Mouse (Mus musculus) testis, adult 2 months (tissue): ENCODE data around the gene Mfsd6. TPM values are rescaled to one million over a fixed set of nuclear protein-coding genes. Genes with fewer than 3 reads are reported as not detected.

Experiments used
- H3K27ac ChIP-seq: fragments of 200-500 bp; 2 replicates; pipeline ENCODE4 v1.5.1; 2012; ENCODE audit warnings: low read depth, low read length; ENCODE audit not compliant: control insufficient read depth, insufficient read depth
- H3K27me3 ChIP-seq: fragments of 200-500 bp; 2 replicates; pipeline ENCODE4 v1.6.1; 2012; ENCODE audit warnings: mild to moderate bottlenecking, low read length, moderate library complexity; ENCODE audit not compliant: control insufficient read depth, insufficient read depth
- H3K36me3 ChIP-seq: fragments of 200-500 bp; 2 replicates; pipeline ENCODE4 v1.6.1; 2012; ENCODE audit warnings: mild to moderate bottlenecking, low read length; ENCODE audit not compliant: control insufficient read depth, insufficient read depth
- H3K4me1 ChIP-seq: fragments of 200-500 bp; 2 replicates; pipeline ENCODE4 v1.6.1; 2012; ENCODE audit warnings: low read length; ENCODE audit not compliant: control insufficient read depth, insufficient read depth
- H3K4me3 ChIP-seq: fragments of 200-500 bp; 2 replicates; pipeline ENCODE4 v1.5.1; 2012; ENCODE audit warnings: low read depth, mild to moderate bottlenecking, low read length, moderate library complexity, mixed read lengths; ENCODE audit not compliant: control insufficient read depth
- CTCF ChIP-seq: fragments of 200-500 bp; IDR thresholded peaks from 2 replicates; pipeline ENCODE4 v1.5.1; 2012; ENCODE audit warnings: low read depth, mild to moderate bottlenecking, inconsistent platforms, low read length, moderate library complexity; ENCODE audit not compliant: control insufficient read depth, insufficient read depth, insufficient replicate concordance
- POLR2A ChIP-seq: fragments of 200-500 bp; IDR thresholded peaks from 2 replicates; pipeline ENCODE4 v1.6.1; 2012; ENCODE audit warnings: low read depth, mild to moderate bottlenecking, inconsistent platforms, low read length, moderate library complexity; ENCODE audit not compliant: control insufficient read depth
- polyA plus RNA-seq: library from polyadenylated mRNA; depleted of rRNA; stranded (reverse); fragments of >200 nt; gene quantifications from 2 replicates; pipeline ENCODE4 v1.2.3, GENCODE M21; 2012

The Mfsd6 gene
- polyA plus RNA-seq, 1 experiment, result 3.6 TPM

DNA sequence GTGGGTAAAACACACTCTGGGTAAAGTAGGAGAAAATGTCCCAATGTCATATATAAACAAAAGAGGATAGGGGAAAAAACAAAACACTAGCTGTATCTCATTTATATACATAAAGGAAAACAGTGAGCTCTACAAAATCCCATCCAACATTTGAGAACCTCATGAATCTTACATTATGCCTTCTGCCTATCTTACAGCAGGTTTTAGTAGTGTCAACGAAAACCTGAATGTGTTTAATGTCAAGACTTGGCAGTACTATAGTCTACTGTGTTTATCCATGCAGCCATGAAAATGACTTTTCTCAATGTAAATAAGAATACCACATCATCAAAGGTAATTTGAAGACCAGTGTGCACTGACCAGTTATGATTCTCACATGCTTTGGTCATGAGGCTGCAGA lies 57.3 kb downstream of the Mfsd6 start:
- no peak overlapping the region for H3K4me3 ChIP-seq
- H3K27me3 ChIP-seq, result no peaks in the 10 kb centered on the region
- no peaks in the 10 kb centered on the region for H3K36me3 ChIP-seq
- no peaks in the 10 kb centered on the region for H3K4me1 ChIP-seq
- H3K27ac ChIP-seq, result no peak overlapping the region
- no peak for TF ChIP-seq CTCF
- TF ChIP-seq POLR2A, result no peak

DNA sequence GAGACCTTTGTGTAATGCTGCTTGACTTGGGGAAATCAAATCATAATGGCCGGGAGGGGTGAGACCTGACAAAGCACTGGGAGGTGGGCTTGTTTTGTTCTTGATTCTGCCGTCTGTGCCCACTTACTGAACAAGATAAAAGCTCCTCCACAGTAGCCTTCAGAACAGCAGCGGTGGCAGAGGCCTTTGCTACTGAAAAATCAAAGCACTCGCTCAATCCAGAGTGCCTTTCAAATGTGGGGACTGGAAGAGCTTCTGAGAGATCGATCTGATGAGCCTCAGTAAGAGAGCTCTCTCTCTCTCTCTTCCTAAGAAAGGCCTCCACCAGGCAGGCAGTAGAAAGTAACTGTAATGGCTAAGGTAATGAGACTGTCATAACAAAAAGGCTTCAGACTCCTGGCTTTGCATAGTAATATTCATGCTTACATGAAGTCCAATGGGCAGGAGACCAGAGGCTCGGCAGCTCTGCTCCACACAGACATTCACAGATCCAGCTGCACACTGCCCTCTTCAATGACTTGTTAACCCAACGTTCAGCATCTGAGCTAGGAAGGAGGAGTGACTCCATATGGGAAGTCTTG lies 58.4 kb downstream of the Mfsd6 start:
- no peak for TF ChIP-seq CTCF
- TF ChIP-seq POLR2A, result no peak
- no peak overlapping the region for H3K27ac ChIP-seq
- H3K27me3 ChIP-seq, result no peaks in the 10 kb centered on the region
- H3K4me1 ChIP-seq, result no peaks in the 10 kb centered on the region
- no peak overlapping the region for H3K4me3 ChIP-seq
- no peaks in the 10 kb centered on the region for H3K36me3 ChIP-seq

DNA sequence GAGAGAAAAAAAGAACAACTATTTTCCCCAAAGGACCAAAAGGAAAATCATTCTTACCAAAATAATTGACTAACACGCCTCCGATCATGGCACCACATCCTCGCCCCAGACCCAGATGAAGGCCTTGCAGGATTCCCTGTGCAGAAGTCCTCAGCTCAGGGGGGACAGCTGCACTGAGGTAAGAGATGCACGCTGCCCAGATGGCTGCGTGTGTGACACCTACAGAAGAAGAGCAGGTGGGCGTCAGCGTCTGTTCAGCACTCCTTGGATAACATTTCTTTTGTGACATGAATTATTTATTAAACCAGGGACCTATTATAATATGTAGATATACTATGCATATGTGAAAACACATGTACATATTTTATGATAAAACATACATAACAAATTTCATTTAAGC lies 64.0 kb downstream of the Mfsd6 start:
- Histone ChIP-seq H3K27ac (no peak overlapping the region), H3K27me3 (no peaks in the 10 kb centered on the region), H3K4me1 (0 out of 2 replicates have a peak, but pooled peaks cover 2% of the 10 kb centered on the region), H3K36me3 (no peaks in the 10 kb centered on the region), H3K4me3 (no peak overlapping the region)
- TF ChIP-seq POLR2A, result no peak
- TF ChIP-seq CTCF, result no peak

DNA sequence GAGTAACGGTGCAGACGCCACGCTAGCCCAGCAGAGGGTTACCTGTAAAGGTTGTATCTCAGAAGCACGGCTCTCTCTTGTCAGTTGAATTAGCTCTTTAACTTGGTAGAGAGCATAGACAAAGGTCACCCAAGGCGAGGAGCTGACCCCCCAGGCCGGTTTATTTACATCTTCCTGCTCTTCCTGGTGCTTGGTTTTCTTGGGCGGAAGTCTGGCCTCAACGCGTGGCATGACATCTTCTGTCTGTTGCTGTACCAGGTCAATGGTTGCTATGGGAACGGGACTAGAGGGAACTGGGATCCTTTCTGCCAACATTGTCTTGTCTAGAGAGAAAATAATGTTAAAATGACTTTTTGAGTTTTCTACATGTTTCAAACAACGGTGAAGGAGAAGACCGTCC lies 66.5 kb downstream of the Mfsd6 start:
- TF ChIP-seq POLR2A (no peak), CTCF (no peak)

DNA sequence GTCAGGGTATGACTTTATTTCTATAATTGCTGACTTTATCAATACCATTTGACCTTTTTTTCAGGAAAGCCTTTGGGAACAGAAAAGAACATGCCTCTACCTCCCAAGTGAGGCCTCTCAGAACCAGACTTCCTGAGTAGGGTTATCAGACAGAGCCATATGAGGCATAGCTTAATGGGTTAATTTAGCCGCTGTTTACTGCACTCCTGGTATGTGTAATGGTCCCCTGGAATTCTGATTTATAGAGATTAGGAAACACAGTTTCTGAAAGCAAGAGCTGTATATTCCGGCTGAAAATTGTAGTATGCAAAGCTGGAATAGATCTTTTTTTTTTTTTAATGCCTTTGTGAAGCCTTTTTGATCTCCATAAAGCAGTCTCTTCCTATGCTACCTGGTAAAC lies 67.0 kb downstream of the Mfsd6 start:
- Histone ChIP-seq H3K4me1 (0 out of 2 replicates have a peak, but pooled peaks cover 2% of the 10 kb centered on the region), H3K36me3 (no peaks in the 10 kb centered on the region), H3K27me3 (no peaks in the 10 kb centered on the region), H3K27ac (no peak overlapping the region), H3K4me3 (no peak overlapping the region)
- TF ChIP-seq POLR2A (no peak), CTCF (no peak)

More for the DNA sequence above, 66.5 kb downstream of the Mfsd6 start:
- no peaks in the 10 kb centered on the region for H3K36me3 ChIP-seq
- 0 out of 2 replicates have a peak, but pooled peaks cover 2% of the 10 kb centered on the region for H3K4me1 ChIP-seq
- no peak overlapping the region for H3K27ac ChIP-seq
- no peaks in the 10 kb centered on the region for H3K27me3 ChIP-seq
- no peak overlapping the region for H3K4me3 ChIP-seq

DNA sequence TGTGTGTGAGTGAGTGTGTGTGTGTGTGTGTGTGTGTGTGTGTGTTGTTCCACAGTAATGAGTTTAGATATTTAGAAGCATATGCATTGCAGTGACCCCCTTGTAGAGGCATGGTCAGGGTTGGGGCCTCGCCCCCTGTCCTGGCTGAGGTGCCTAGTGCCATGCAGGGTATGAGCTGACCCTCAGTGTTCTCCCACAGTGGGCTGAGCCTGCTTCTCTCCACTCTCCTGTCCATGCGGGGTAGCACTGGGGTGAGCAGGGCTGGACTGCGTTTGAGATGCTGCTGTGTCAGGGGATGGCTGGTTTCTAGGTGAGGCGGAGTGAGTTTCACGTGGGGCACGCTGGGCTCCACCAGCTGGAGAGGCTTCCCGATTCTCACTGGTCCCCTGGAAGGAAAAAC lies 69.1 kb downstream of the Mfsd6 start:
- Histone ChIP-seq H3K27ac (no peak overlapping the region), H3K36me3 (no peaks in the 10 kb centered on the region), H3K27me3 (no peaks in the 10 kb centered on the region), H3K4me3 (no peak overlapping the region), H3K4me1 (0 out of 2 replicates have a peak, but pooled peaks cover 2% of the 10 kb centered on the region)
- TF ChIP-seq CTCF (no peak), POLR2A (no peak)

DNA sequence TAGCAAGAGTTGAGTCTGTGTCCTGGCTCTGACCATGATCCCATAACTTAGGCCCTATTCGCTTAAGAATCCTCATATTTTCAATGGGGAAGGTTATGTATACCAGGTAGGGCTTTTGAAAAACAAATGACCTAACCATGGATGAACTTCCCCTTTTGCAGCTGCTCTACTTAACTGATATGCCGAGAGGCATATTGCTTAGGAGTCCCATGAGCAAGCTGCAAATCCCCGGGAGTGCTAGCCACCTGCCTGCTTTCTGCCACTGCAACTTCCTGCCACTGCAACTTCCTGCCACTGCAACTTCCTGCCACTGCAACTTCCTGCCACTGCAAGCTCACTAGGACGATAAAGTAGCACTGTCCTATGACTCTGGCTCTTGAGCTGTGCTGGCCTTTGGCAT lies 72.1 kb downstream of the Mfsd6 start:
- no peaks in the 10 kb centered on the region for H3K27me3 ChIP-seq
- H3K36me3 ChIP-seq, result no peaks in the 10 kb centered on the region
- TF ChIP-seq POLR2A (no peak), CTCF (no peak)
- no peak overlapping the region for H3K4me3 ChIP-seq
- H3K27ac ChIP-seq, result no peak overlapping the region
- no peaks in the 10 kb centered on the region for H3K4me1 ChIP-seq

DNA sequence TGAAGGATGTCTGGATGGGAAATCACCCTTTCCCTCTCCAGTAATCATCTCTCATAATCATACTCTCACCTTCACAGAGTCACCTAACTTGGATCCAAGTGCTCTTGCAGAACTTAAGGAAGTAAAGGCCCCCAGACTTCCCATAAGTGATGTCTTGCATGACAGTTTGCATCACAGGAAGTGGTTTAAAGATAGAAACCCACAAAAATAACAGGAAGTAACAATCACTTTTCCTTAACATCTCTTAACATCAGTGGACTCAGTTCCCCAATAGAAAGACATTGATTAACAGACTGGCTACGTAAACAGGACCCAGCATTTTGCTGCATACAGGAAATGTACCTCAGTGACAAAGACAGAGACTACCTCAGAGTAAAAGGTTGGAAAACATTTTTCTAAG lies 73.9 kb downstream of the Mfsd6 start:
- Histone ChIP-seq H3K4me3 (no peak overlapping the region), H3K27me3 (no peaks in the 10 kb centered on the region), H3K27ac (no peak overlapping the region), H3K36me3 (no peaks in the 10 kb centered on the region), H3K4me1 (no peaks in the 10 kb centered on the region)
- TF ChIP-seq POLR2A, result no peak
- no peak for TF ChIP-seq CTCF
